Mouse (Mus musculus) neutrophil, adult 5-6 weeks (primary cell): ENCODE measurements around the gene Mcm10. TPM values are rescaled to one million over a fixed set of nuclear protein-coding genes. Genes with fewer than 3 reads are reported as not detected.

ENCODE experiments used
- ATAC-seq: fragments of 151-379, 151-347 bp; 2 replicates; pipeline ENCODE4 v1.8.0; 2017; ENCODE audit warnings: mild to moderate bottlenecking, moderate TSS enrichment; ENCODE audit not compliant: insufficient number of reproducible peaks, poor library complexity, low FRiP score, severe bottlenecking; ENCODE audit errors: extremely low read depth
- total RNA-seq: library from RNA; stranded (forward); fragments of 200-1000 nt; gene quantifications from 2 replicates; pipeline ENCODE4 v1.2.3, GENCODE M21; 2017

Mcm10 gene
- 1.4 and 2.3 TPM in 2 replicates for total RNA-seq

DNA sequence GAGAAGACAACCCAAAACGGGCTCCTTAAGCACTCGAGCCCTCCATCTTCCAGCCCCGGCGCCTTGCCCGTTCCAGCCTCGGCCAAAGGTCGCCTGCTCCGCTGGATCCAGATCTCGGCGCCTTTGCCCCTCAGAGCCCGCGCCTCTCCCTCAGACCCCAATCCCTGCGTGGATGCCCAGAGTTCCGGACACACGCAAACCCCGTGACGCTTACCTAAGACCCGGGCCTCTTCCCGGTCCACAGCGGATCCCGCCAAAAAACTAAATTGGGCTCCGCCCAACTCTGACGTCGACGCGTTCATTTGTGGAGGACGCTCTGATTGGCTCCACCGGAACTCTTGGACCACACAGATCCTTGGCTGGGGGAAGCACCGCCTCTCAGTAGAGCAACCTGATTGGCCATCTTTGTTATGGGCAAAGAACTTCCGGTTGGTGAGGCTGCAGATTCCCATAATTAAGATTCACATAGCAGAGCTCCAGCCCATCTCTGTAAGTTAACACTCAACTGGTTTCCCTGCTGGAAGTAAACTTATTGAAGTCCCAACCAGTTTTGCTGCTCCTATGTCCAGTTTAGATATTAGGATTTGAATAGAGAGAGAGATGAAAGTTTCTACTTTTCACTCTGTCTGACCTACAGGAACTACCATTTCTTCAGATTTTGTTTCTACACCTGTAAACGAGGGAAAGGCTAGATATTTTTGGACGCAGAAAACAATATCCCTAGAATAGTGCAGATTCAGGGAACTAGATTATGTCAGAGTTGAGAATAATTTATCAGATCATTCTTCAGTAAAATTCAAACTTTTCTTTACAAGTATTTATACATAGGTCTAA lies at the start of gene Mcm10:
Mcm10 (minus strand) TSS at position 301 of the 834 bp plus-strand sequence.
- ATAC-seq: peak; percentile 99

DNA sequence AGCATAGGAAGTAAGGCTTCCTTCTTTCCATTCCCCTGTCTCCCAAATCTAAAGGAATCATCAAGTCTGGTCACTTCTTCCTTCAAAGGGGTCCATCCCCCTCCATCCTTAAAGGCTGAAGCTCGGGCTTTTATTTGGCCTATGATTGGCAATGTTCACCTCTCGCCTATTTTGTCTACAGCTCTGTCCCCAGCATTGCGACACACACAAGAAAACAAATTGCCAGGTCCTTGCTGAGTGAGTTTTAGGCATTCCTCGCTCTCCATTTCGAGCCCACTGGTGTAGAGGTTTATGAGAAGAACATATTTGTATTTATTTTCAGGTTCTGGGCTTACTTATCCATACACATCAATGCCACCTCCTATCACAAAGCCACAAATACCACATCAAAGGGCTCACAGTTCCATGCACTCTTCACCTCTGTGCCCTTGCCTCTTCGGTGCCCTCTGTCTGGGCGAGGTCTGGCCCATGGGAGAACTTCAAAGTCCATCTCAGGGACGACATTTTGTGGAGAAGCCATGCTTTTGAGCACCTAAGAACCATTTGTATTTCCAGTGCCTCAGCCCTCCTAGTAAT lies 48.6 kb upstream of the Mcm10 start:
- ATAC-seq: no peak

GRCm38 (mm10) chr2:5059997-5060396 lies 47.4 kb upstream of the Mcm10 start:
- no peak for ATAC-seq

- ATAC-seq: no peak
Measured at GRCm38 (mm10) chr2:5058436-5058835, 45.8 kb upstream of the Mcm10 start.

- ATAC-seq: no peak
Measured at GRCm38 (mm10) chr2:5050562-5050961, 38.0 kb upstream of the Mcm10 start.

- no peak for ATAC-seq
Measured at GRCm38 (mm10) chr2:5047016-5047415, 34.4 kb upstream of the Mcm10 start.

DNA sequence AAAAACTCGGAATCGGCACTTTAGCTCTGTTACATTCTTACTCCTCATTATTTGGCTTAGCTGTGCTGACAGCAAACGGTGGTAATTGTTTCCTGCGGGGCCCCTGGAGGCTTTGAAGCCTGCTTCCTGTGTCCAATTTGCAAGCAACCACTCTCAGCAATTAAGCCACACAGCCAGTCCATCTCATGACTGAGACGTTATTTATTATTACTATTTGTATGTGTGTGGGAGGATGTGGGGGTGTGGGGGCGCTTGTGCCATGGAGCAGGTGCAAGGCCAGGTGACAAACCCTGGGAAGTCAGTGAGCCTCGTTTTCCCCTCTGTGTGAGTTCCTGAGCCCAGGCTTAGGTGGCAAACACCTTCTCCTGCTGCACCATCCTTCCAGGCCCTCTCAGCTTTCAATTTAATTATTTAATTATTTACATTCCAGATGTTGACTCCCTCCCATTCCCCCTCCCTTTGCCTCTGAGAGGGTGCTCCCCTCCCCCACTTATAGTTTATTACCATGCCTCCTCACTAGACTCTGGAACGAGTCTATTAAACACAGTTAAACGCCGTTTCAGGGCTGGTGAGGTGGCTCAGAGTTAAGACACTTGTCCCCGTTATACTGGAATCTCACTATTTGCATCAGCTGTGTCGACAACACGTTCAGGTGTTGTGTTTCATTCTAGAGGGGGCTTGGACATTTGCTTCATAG lies 32.8 kb upstream of the Mcm10 start:
- 0 out of 2 replicates have a peak, but pooled peaks have one; percentile 35 for ATAC-seq

GRCm38 (mm10) chr2:5044321-5044720 lies 31.7 kb upstream of the Mcm10 start:
- ATAC-seq: no peak

GRCm38 (mm10) chr2:5043476-5043761 lies 30.8 kb upstream of the Mcm10 start:
- ATAC-seq: no peak

GRCm38 (mm10) chr2:5042616-5043475 lies 30.3 kb upstream of the Mcm10 start:
- no peak for ATAC-seq

DNA sequence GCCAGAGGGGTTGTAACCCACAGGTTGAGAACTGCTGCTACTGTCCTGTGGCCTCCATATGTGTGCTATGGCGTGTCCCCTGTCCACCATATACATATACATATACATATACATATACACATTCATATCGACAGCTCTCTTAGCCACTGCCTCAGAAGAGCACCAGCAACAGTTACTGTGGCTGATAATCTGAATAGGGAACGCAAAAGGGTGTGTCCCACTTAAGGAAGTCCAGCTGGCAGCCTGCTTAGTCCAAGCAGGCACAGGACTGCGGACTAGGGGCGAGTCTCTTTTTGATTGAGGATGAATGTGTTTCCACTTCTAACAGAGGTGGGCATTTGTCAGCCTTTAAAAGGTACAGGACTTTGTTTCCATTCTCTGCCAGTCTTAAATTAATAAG lies 29.3 kb upstream of the Mcm10 start:
- no peak for ATAC-seq

DNA sequence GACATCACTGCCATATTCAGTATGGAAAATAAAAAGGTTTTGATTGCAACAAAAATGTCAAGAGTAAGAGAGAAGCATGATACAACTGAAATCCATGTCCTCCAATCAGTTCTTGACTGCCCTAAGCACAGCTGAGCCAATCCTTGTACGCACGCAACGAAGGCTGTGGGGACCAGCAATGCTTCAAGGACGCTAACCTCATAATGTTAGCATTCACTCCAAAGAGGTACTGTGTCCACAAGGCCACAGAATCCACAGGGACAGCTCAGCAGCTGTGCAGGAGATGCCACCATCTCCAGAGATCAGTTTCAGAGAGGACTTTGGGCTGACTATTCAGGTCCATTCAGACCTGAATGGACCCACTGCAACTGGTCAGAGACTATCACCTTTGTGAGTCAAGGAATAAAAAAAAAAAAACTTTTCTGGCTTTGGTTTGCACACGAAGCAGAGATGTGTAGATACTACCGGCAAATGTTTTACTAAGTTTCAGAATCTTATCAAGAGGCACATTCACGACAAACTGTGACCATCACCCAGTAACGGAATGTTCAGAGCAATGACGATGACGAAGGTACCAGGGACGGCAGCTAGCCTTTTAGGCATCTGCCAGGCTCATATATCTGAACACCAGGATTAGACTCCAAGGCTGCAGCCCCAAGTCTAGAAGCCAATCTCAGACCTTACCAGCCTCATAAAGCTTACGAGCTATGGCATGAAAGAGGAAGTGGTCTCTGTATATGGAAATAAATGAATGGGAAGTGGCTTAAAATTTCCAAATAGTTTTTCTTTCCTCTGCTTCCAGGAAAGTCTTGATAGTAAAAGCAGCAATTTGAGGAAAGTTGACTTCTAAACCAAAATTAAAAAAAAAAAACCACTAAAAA lies 27.9 kb upstream of the Mcm10 start:
- no peak for ATAC-seq

DNA sequence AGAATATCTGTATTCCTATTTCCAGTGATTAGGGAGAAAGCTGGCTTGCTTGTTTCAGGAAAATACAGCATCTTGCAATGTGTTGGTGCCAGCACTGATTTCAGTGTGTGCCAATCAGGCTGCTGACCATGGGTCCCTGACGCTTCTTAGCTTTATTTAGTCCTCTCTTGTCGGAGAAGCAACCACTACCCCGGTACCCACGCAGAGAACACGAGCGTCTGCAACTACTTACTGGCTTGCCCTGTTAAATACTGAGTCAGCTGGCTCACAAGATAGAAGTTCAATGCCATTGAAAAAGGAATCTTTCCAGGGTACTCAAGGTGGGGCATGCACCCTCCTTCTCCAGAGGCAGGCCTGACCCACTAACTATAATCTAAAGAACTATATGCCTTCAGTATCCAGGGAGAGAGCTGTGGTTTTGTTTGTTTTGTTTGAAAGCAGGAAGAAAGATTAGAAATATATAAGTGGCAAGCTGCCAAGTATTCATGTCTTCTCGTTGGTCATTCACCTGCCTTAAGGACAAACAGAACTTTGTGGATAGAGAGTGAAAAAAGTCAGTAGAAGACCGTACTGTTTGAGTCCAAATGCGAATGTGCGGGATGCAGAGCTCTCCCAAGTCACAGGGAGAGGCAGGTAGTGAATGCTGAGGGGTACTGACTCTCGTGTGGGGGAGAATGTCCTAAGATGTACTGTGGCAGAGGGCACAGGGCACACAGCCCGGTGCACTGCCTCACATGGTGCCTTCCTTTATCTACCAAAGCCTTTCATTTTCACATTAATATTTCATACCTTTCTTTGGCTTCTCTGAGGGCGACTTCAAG lies 27.0 kb upstream of the Mcm10 start:
- ATAC-seq: no peak

GRCm38 (mm10) chr2:5038320-5038719 lies 25.7 kb upstream of the Mcm10 start:
- no peak for ATAC-seq

- no peak for ATAC-seq
Measured at GRCm38 (mm10) chr2:5037390-5037789, 24.8 kb upstream of the Mcm10 start.

- ATAC-seq: no peak
Measured at GRCm38 (mm10) chr2:5036411-5037076, 24.0 kb upstream of the Mcm10 start.

- ATAC-seq: no peak
Measured at GRCm38 (mm10) chr2:5035241-5035640, 22.6 kb upstream of the Mcm10 start.
